Mouse (Mus musculus): ENCODE data around the gene Aldh1b1.

DNA sequence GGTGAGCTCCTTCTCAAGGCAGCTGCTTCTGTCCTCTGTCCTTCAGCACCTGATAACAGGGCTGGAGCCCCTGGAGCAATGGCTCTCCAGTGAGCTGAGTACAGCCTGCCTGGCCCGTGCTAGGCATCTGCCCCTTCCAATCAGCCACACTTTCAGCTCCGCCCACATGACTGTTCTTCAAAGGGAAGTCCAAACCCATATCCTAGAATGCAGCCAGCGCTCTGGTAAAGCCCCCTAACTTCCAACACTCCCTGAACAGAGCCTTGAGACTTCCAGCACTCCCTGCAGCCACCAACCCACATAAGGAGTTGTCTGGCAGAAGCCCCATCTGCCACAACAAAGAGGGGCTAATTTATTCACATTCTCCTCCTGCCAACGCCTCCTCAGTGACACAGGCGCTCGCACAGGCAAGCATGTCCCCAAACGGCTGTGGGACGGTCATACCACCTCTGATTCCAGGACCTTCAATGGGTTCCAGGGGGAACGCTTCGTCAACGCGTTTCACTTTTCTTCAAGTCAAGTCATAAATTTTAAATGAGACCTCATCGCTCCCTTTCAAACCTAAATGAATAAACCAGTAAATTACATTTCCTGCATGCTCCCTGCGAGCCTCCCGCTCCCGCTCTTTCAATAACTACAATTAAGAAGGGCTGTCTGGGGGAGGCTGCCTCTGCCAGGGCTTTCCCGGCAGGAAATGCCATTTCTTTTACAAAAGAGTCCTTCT is 20.5 kb downstream of the Aldh1b1 start:
- TF ChIP-seq POLR2A (IDR thresholded peaks at IDR 0.05; ENCODE audit: low read depth, low read length) = no peak
- no peak for TF ChIP-seq CTCF (conservative IDR thresholded peaks at IDR 0.05; ENCODE audit: insufficient read depth, insufficient read length, low read depth, low read length)

Data from kidney, adult 2 months (tissue).